Mouse (Mus musculus) gastrocnemius, adult 18-20 months (tissue): ENCODE measurements at regions not wholly inside any gene's neighbourhood (a gene's known extent, or its start where the extent isn't known, plus 50 kb on each side); places are given as distances from the start of the nearest gene placed in this dataset.
"Not testable (repeated sequence)": the region's sequence is repeated elsewhere in the genome, so short reads cannot be mapped to it uniquely, and the experiment has no call there.

Source experiments
- DNase-seq: peaks from one replicate; pipeline ENCODE4 v3.0.0; 2021; ENCODE audit warnings: low spot score

- no peak for DNase-seq
These were observed 697.8 kb upstream of the Got2 start for GRCm38 (mm10) chr8:96586129-96586528.

- no peak for DNase-seq
These were observed 664.2 kb upstream of the Got2 start for GRCm38 (mm10) chr8:96552512-96552911.

GRCm38 (mm10) chr8:96550408-96550807 lies 662.1 kb upstream of the Got2 start:
- no peak for DNase-seq

GRCm38 (mm10) chr8:96548663-96549062 lies 660.3 kb upstream of the Got2 start:
- no peak for DNase-seq

- no peak for DNase-seq
These were observed 659.8 kb upstream of the Got2 start for GRCm38 (mm10) chr8:96548187-96548586.

GRCm38 (mm10) chr8:96542215-96542614 lies 653.9 kb upstream of the Got2 start:
- no peak for DNase-seq

- no peak for DNase-seq
These were observed 610.5 kb upstream of the Got2 start for GRCm38 (mm10) chr8:96498854-96499253.

- no peak for DNase-seq
These were observed 607.1 kb upstream of the Got2 start for GRCm38 (mm10) chr8:96495406-96495805.

GRCm38 (mm10) chr8:96489804-96490203 lies 601.5 kb upstream of the Got2 start:
- DNase-seq = no peak

- DNase-seq = no peak
These were observed 600.5 kb upstream of the Got2 start for GRCm38 (mm10) chr8:96488741-96489453.

GRCm38 (mm10) chr8:96455915-96456314 lies 567.6 kb upstream of the Got2 start:
- DNase-seq = no peak

- DNase-seq = no peak
These were observed 567.0 kb upstream of the Got2 start for GRCm38 (mm10) chr8:96455336-96455735.

- no peak for DNase-seq
These were observed 541.4 kb upstream of the Got2 start for GRCm38 (mm10) chr8:96429708-96430107.

- no peak for DNase-seq
These were observed 538.6 kb upstream of the Got2 start for GRCm38 (mm10) chr8:96426900-96427299.

GRCm38 (mm10) chr8:96409601-96410000 lies 521.3 kb upstream of the Got2 start:
- DNase-seq = no peak

- no peak for DNase-seq
These were observed 516.3 kb upstream of the Got2 start for GRCm38 (mm10) chr8:96404549-96405145.

GRCm38 (mm10) chr8:96403669-96404068 lies 515.3 kb upstream of the Got2 start:
- DNase-seq = no peak

GRCm38 (mm10) chr8:96399381-96399780 lies 511.0 kb upstream of the Got2 start:
- DNase-seq = not testable (repeated sequence)

- no peak for DNase-seq
These were observed 504.7 kb upstream of the Got2 start for GRCm38 (mm10) chr8:96393024-96393423.

GRCm38 (mm10) chr8:96389251-96389650 lies 500.9 kb upstream of the Got2 start:
- no peak for DNase-seq

GRCm38 (mm10) chr8:96370500-96370899 lies 482.2 kb upstream of the Got2 start:
- no peak for DNase-seq

GRCm38 (mm10) chr8:96362853-96363445 lies 474.6 kb upstream of the Got2 start:
- DNase-seq = no peak

- DNase-seq = no peak
These were observed 462.3 kb upstream of the Got2 start for GRCm38 (mm10) chr8:96350531-96351069.
